ENCODE assay signal across 7 mouse cellular contexts in the genomic region with DNA sequence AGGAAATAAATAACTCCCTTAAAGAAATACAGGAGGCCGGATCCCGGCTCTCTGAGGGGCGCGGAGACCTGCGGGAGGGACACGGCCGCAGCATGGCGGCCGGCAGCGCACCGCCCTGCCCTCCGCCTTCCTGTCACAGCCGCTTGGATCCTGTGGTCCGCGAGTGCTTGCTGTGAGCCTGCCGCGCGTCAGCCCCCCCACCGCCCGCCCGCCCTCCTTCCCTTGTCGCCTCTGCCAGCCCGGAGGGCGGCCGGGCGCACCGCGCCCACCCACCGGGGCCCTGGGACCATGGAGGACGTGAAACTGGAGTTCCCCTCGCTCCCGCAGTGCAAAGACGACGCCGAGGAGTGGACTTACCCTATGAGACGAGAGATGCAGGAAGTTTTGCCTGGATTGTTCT. TPM values are rescaled to one million over a fixed set of nuclear protein-coding genes. Genes with fewer than 3 reads are reported as not detected.
DNase-seq lines count a peak whose midpoint lies in the region; ATAC-seq and TF ChIP-seq lines count a peak whose summit lies in the region.
"Not testable (repeated sequence)": the region's sequence is repeated elsewhere in the genome, so short reads cannot be mapped to it uniquely, and the experiment has no call there.

A gene (plus strand): TSS at position 35 of the 400 bp plus-strand sequence.

- not testable (repeated sequence) for H3K27me3 ChIP-seq in forebrain, embryonic 10.5 days (ENCODE audit: poor library complexity, severe bottlenecking); heart, embryonic 13.5 days (replicated peaks); intestine, embryonic 15.5 days (replicated peaks); limb, embryonic 14.5 days (ENCODE audit: control insufficient read depth, insufficient read depth, low read length)

- not testable (repeated sequence) for H3K36me3 ChIP-seq in forebrain, embryonic 10.5 days (replicated peaks); heart, embryonic 13.5 days; intestine, embryonic 15.5 days; limb, embryonic 14.5 days (ENCODE audit: control insufficient read depth, insufficient read depth, low read length)

- H3K4me2 ChIP-seq in heart, embryonic 13.5 days = peak within 1 kb of the TSS; percentile 58
- H3K4me2 ChIP-seq in intestine, embryonic 15.5 days (replicated peaks) = peak within 1 kb of the TSS; percentile 43
- H3K4me2 ChIP-seq in limb, embryonic 14.5 days (replicated peaks; ENCODE audit: low read depth, low read length, severe bottlenecking) = peak within 1 kb of the TSS; percentile 26; the same call in 1 of the 2 replicates

- not testable (repeated sequence) for H3K9me3 ChIP-seq in forebrain, embryonic 10.5 days; heart, embryonic 13.5 days; intestine, embryonic 15.5 days; limb, embryonic 14.5 days (ENCODE audit: control insufficient read depth, low read length)

- peak; percentile 7 for DNase-seq in cerebellum, adult 9-11 months
- DNase-seq in forebrain, embryonic 10.5 days (ENCODE audit: extremely low spot score, low spot score) = not testable (repeated sequence)
- peak; percentile 4 for DNase-seq in limb, embryonic 14.5 days (ENCODE audit: low spot score)
- peak; percentile 1 for DNase-seq in right cerebral cortex, adult 18-20 months

- TF ChIP-seq POLR2A in limb, embryonic 14.5 days (IDR thresholded peaks at IDR 0.05; ENCODE audit: borderline replicate concordance, extremely low read depth, insufficient read depth, insufficient read length) = not testable (repeated sequence)

- H3K4me1 ChIP-seq in forebrain, embryonic 10.5 days; heart, embryonic 13.5 days; intestine, embryonic 15.5 days (replicated peaks); limb, embryonic 14.5 days (ENCODE audit: control insufficient read depth, insufficient read depth, low read length): not testable (repeated sequence)

- H3K27ac ChIP-seq in forebrain, embryonic 10.5 days; heart, embryonic 13.5 days (replicated peaks); intestine, embryonic 15.5 days; limb, embryonic 14.5 days (replicated peaks; ENCODE audit: low read depth, low read length): not testable (repeated sequence)

- peak within 1 kb of the TSS; percentile 62 for H3K9ac ChIP-seq in heart, embryonic 13.5 days
- H3K9ac ChIP-seq in intestine, embryonic 15.5 days = not testable (repeated sequence)
- peak within 1 kb of the TSS; percentile 54 for H3K9ac ChIP-seq in limb, embryonic 14.5 days (ENCODE audit: low read depth, low read length, severe bottlenecking)

- WGBS in forebrain, embryonic 10.5 days = 15% methylated on average over 32 of the region's 36 CpGs
- 11% methylated on average over 24 of the region's 36 CpGs for WGBS in heart, embryonic 13.5 days
- WGBS in intestine, embryonic 15.5 days = 12% methylated on average over 21 of the region's 36 CpGs
- WGBS in limb, embryonic 14.5 days = 31% methylated on average over 17 of the region's 36 CpGs

- not testable (repeated sequence) for ATAC-seq in heart, embryonic 13.5 days (ENCODE audit: extremely low read depth, insufficient number of reproducible peaks, low FRiP score, low TSS enrichment)
- ATAC-seq in intestine, embryonic 15.5 days = peak; percentile 76
- peak; percentile 78 for ATAC-seq in limb, embryonic 14.5 days (ENCODE audit: low FRiP score, low read depth)
- peak; percentile 77 for ATAC-seq in megakaryocyte-erythroid progenitor cell, adult 5-6 weeks (replicated peaks; ENCODE audit: low FRiP score, low TSS enrichment, poor library complexity, severe bottlenecking)

- H3K4me3 ChIP-seq in forebrain, embryonic 10.5 days = peak within 1 kb of the TSS; percentile 41
- peak within 1 kb of the TSS; percentile 41 for H3K4me3 ChIP-seq in heart, embryonic 13.5 days
- peak within 1 kb of the TSS; percentile 26 for H3K4me3 ChIP-seq in intestine, embryonic 15.5 days (replicated peaks)
- peak within 1 kb of the TSS; percentile 28 for H3K4me3 ChIP-seq in limb, embryonic 14.5 days (replicated peaks; ENCODE audit: low read length)

RNA-seq across cellular contexts. Expression of the gene that starts here (rescaled TPM):
- polyA plus RNA-seq in forebrain, embryonic 10.5 days (2016; fragmentation: Nextera tagmentation; extraction: Ambion mirVana) = 1.3 and 1.9 TPM in 2 replicates
- polyA plus RNA-seq in heart, embryonic 13.5 days (2015; fragmentation: Nextera tagmentation; extraction: Ambion mirVana) = 2.5 and 2.8 TPM in 2 replicates
- polyA plus RNA-seq in intestine, embryonic 15.5 days (2015; fragmentation: Nextera tagmentation; extraction: Ambion mirVana) = 2.4 and 3.9 TPM in 2 replicates
- 0.47 and 0.55 TPM in 2 replicates for polyA plus RNA-seq in limb, embryonic 14.5 days (2012; rRNA removed)
- 3.0 and 3.6 TPM in 2 replicates for polyA plus RNA-seq in limb, embryonic 14.5 days (2014; fragmentation: Nextera tagmentation; extraction: Ambion mirVana)
- 6.8 and 7.0 TPM in 2 replicates for total RNA-seq in megakaryocyte-erythroid progenitor cell, adult 5-6 weeks (2014; fragmentation: Nextera tagmentation)
- total RNA-seq in megakaryocyte-erythroid progenitor cell, adult 5-6 weeks (2017) = 3.9 and 5.4 TPM in 2 replicates
